Mouse (Mus musculus) erythroblast, embryonic 14.5 days (primary cell): ENCODE data around the gene Epas1.

Experiments
- GATA1 ChIP-seq: IDR thresholded peaks from 2 replicates; pipeline ENCODE4 v1.6.1; 2012; ENCODE audit warnings: low read length, inconsistent platforms, mixed read lengths
- TAL1 ChIP-seq: IDR thresholded peaks from 3 replicates; pipeline ENCODE4 v1.6.1; 2012; ENCODE audit warnings: low read length, inconsistent platforms, mixed read lengths

GRCm38 (mm10) chr17:86803653-86804052 lies 50.2 kb downstream of the Epas1 start:
- TF ChIP-seq TAL1 (no peak), GATA1 (no peak)
